Mouse (Mus musculus): Measurements from ENCODE around the gene Opcml.

The Opcml gene

DNA sequence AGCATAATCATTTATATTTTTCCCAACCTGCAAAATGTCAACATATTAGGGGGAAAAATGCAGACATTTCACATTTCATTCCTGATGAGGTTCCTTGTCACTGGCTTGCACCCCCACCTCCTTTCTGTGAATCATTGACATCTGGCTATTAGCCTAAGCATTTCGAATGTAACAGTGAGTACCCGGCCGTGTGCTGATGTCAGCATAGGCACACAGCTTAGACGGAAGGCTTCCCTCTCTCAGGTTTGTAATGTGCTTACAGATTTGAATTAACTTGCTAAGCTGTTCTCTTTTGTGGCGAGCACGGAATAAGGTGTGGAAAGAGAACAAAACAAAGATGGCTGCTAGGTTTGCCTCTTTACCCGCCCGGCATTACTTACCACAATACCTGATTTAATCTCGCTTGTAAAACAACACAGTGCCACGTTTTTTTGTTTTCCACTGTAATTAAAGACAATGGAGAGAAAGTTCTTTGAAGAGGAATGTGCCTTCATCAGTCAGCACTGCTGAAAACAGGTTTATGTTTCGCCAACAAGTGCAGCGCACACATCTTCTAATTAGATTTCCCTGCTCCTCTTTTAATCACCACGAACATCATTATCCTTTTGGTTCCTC lies 1121.1 kb downstream of the Opcml start:
- DNase-seq (ENCODE audit: low read depth, low spot score): no peak

DNA sequence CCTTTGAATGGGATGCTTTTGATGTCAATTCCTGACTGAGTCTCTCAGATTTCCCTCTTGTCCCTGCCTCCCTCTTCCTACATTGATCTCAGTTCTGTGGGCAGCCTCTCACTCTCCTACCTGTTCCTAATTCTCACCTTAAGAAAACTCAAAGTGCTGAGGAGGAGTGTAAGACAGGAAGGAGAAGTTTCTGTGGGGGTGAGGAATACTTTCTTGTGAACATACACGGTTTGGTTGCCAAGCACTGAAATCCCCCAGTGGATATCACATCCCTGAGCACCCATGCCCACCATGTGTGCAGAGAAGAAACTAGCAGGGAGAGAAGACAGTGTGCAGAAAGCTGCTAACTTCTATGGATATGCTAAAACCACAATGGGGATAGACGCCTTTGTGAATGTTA lies 1141.5 kb downstream of the Opcml start:
- DNase-seq (ENCODE audit: low read depth, low spot score): no peak

DNA sequence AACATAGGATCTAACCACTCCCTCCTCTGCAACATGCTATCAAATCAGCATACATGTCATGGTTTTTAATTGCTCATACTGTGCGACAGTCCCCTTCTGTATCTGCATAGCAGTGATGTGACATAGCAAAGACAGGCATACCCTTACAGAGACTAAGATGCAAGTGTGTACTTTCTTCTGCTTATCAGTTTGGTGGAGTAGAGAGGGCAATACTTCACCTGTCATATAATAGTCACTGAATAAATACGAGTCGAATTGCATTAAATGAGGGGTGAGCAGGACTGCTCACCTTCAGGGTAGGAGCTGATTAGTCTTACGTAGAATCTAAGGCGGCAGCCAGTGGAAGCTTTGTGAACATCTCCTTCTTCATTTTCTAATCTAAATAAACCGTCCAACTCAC lies 1146.6 kb downstream of the Opcml start:
- no peak for DNase-seq (ENCODE audit: low read depth, low spot score)

DNA sequence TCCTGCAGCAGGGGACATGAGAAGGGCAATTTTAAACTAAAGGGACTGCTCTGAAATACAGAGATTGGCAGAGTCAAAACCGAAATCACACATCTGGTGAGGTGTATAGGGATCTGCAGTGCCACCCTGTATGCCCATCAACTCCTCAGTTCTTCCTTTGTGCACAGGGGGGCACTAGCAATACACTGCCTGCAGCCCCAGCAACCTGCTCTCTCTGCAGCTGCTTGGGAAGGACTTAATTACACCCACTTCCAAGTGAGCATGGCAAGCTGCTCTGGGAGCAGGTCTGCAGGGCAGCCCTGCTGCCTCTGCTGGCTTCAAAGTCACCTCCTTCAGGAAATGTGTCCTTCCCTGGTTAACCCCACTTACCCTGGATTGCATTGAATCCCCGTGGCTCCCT lies 1147.4 kb downstream of the Opcml start:
- no peak for DNase-seq (ENCODE audit: low read depth, low spot score)

DNA sequence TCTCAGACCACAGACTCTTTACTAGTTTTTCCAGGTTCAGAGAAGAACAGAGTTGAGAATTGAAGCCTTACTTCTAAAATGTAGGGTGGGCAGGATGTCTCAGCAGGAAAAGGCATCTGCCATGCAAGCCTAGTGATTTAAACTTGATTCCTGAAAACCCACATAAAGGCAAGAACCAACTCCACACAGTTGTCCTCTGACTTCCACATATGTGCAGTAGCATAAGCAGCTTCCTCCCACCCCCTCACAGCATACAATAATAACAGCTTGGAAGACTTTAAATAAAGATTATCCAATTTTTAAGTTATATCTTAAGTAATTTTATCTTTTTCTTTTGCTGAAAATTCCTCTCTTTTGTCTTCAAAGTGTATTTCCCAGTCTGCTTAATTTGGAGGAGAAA lies 1150.3 kb downstream of the Opcml start:
- DNase-seq (ENCODE audit: low read depth, low spot score): no peak

DNA sequence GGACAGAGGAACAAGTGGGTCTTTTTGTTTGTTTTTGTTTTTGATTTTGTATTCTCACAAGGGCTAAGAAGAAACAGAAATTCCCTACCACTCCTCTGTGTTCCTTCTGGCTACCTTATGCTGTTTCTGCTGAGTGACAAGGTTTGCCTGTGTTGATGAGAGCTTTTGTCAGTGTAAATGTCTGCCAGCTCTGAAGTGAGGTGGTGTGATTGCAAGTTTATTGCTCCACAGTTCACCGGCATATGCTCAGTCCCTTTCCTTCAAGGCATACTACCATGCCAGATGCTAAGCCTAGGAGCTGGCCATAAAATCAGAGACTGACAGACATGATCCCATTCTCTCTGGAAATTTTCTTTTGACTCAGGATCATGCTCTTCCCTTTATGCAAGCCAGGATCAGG lies 1178.9 kb downstream of the Opcml start:
- no peak for DNase-seq (ENCODE audit: low read depth, low spot score)
